Mouse (Mus musculus) thymus, postnatal 36 days (tissue): ENCODE measurements around the gene Trim17.
A peak's percentile ranks its signal among the peaks of the same experiment; 100 is the strongest.

Experiments
- DNase-seq, 2 experiments: peaks; one replicate each; pipeline ENCODE4 v3.0.0; 2022; ENCODE audit warnings: mixed read lengths in 2 of 2

Gene Trim17

GRCm38 (mm10) chr11:58970831-58971530 is 16.5 kb downstream of the Trim17 start:
- DNase-seq: no peak

GRCm38 (mm10) chr11:58971796-58972195 is 17.3 kb downstream of the Trim17 start:
- DNase-seq: no peak

GRCm38 (mm10) chr11:58974414-58974813 is 19.9 kb downstream of the Trim17 start:
- no peak for DNase-seq

GRCm38 (mm10) chr11:58977150-58977549 is 22.7 kb downstream of the Trim17 start:
- DNase-seq: peak; percentile 33 to 50

- no peak for DNase-seq
Observed at GRCm38 (mm10) chr11:58977607-58978026, 23.1 kb downstream of the Trim17 start.

- DNase-seq: peak; percentile 69 to 76
Observed at GRCm38 (mm10) chr11:58978027-58978705, 23.7 kb downstream of the Trim17 start, which contains the start of gene Trim11. Trim11 (plus strand) TSS chr11:58978093.

GRCm38 (mm10) chr11:58978706-58979030 is 24.2 kb downstream of the Trim17 start:
- no peak for DNase-seq

- peak in 1 of 2 experiments; percentile 8 for DNase-seq
Observed at GRCm38 (mm10) chr11:58979183-58979582, 24.7 kb downstream of the Trim17 start.

GRCm38 (mm10) chr11:58979661-58980060 is 25.2 kb downstream of the Trim17 start:
- no peak for DNase-seq

- DNase-seq: no peak
Observed at GRCm38 (mm10) chr11:58980381-58980990, 26.0 kb downstream of the Trim17 start.

GRCm38 (mm10) chr11:58981541-58982447 is 27.3 kb downstream of the Trim17 start:
- DNase-seq: peak; percentile 83 to 88

- peak; percentile 59 to 82 for DNase-seq
Observed at GRCm38 (mm10) chr11:58982471-58983097, 28.1 kb downstream of the Trim17 start.

GRCm38 (mm10) chr11:58983691-58984341 is 29.3 kb downstream of the Trim17 start:
- no peak for DNase-seq

GRCm38 (mm10) chr11:58984657-58985056 is 30.2 kb downstream of the Trim17 start:
- DNase-seq: peak; percentile 30 to 60

GRCm38 (mm10) chr11:58985299-58985917 is 30.9 kb downstream of the Trim17 start:
- DNase-seq: no peak

- no peak for DNase-seq
Observed at GRCm38 (mm10) chr11:58989166-58989565, 34.7 kb downstream of the Trim17 start.

GRCm38 (mm10) chr11:58990141-58990540 is 35.7 kb downstream of the Trim17 start:
- DNase-seq: no peak

- no peak for DNase-seq
Observed at GRCm38 (mm10) chr11:58990794-58991193, 36.3 kb downstream of the Trim17 start.

- DNase-seq: no peak
Observed at GRCm38 (mm10) chr11:58991911-58992310, 37.4 kb downstream of the Trim17 start.

- no peak for DNase-seq
Observed at GRCm38 (mm10) chr11:58993091-58993670, 38.7 kb downstream of the Trim17 start.

GRCm38 (mm10) chr11:58994337-58994826 is 39.9 kb downstream of the Trim17 start:
- peak; percentile 67 to 70 for DNase-seq
